Mouse (Mus musculus) cortical plate, adult 2 months (tissue): ENCODE measurements around the gene Celf2. TPM values are rescaled to one million over a fixed set of nuclear protein-coding genes. Genes with fewer than 3 reads are reported as not detected.

Experiments used
- H3K27ac ChIP-seq: fragments of 200-500 bp; 2 replicates; pipeline ENCODE4 v1.5.1; 2012; ENCODE audit warnings: low read length, control low read depth, inconsistent platforms; ENCODE audit not compliant: insufficient read depth
- H3K4me1 ChIP-seq: fragments of 200-500 bp; 2 replicates; pipeline ENCODE4 v1.6.1; 2011; ENCODE audit warnings: low read length; ENCODE audit not compliant: control insufficient read depth, insufficient read depth
- H3K4me3 ChIP-seq: fragments of 200-500 bp; 2 replicates; pipeline ENCODE4 v1.5.1; 2011; ENCODE audit warnings: mild to moderate bottlenecking, low read length, control low read depth; ENCODE audit not compliant: insufficient read depth
- CTCF ChIP-seq: fragments of 200-500 bp; IDR thresholded peaks from 2 replicates; pipeline ENCODE4 v1.5.1; 2011; ENCODE audit warnings: mild to moderate bottlenecking, control low read depth, low read length; ENCODE audit not compliant: insufficient read depth; ENCODE audit errors: extremely low read depth
- POLR2A ChIP-seq: fragments of 200-500 bp; IDR thresholded peaks from 2 replicates; pipeline ENCODE4 v1.6.1; 2011; ENCODE audit warnings: mild to moderate bottlenecking, low read length, control low read depth; ENCODE audit not compliant: insufficient read depth; ENCODE audit errors: extremely low read depth
- polyA plus RNA-seq: library from polyadenylated mRNA; depleted of rRNA; stranded (reverse); fragments of >200 nt; gene quantifications from 2 replicates; pipeline ENCODE4 v1.2.3, GENCODE M21; 2012

Celf2 gene
- polyA plus RNA-seq, 1 experiment, result 181 TPM

GRCm38 (mm10) chr2:6786494-6787144 lies 722.7 kb downstream of the Celf2 start:
- no peak overlapping the region for H3K27ac ChIP-seq
- TF ChIP-seq POLR2A, result no peak
- no peak for TF ChIP-seq CTCF
- no peak overlapping the region for H3K4me3 ChIP-seq
- peaks cover 4% of the 10 kb centered on the region; the same call in 1 of the 2 replicates for H3K4me1 ChIP-seq

GRCm38 (mm10) chr2:6770214-6770613 lies 739.1 kb downstream of the Celf2 start:
- TF ChIP-seq CTCF (no peak), POLR2A (no peak)
- Histone ChIP-seq H3K4me3 (no peak overlapping the region), H3K4me1 (no peaks in the 10 kb centered on the region; the same call in 1 of the 2 replicates), H3K27ac (no peak overlapping the region)

GRCm38 (mm10) chr2:6762381-6762780 lies 747.0 kb downstream of the Celf2 start:
- TF ChIP-seq CTCF (no peak), POLR2A (no peak)
- peaks cover 4% of the 10 kb centered on the region; the same call in 1 of the 2 replicates for H3K4me1 ChIP-seq
- H3K27ac ChIP-seq, result no peak overlapping the region
- H3K4me3 ChIP-seq, result no peak overlapping the region

- Histone ChIP-seq H3K27ac (no peak overlapping the region), H3K4me3 (no peak overlapping the region)
- TF ChIP-seq POLR2A (no peak), CTCF (no peak)
Measured at GRCm38 (mm10) chr2:6743173-6743572, 766.2 kb downstream of the Celf2 start.

GRCm38 (mm10) chr2:6739998-6740668 lies 769.2 kb downstream of the Celf2 start:
- no peak overlapping the region for H3K27ac ChIP-seq
- TF ChIP-seq POLR2A, result no peak
- no peak for TF ChIP-seq CTCF
- no peak overlapping the region for H3K4me3 ChIP-seq
- peaks cover 4% of the 10 kb centered on the region for H3K4me1 ChIP-seq

More at GRCm38 (mm10) chr2:6743173-6743572, 766.2 kb downstream of the Celf2 start:
- H3K4me1 ChIP-seq, result peaks cover 4% of the 10 kb centered on the region

- no peak overlapping the region for H3K27ac ChIP-seq
- H3K4me3 ChIP-seq, result no peak overlapping the region
- H3K4me1 ChIP-seq, result peaks cover 19% of the 10 kb centered on the region
- no peak for TF ChIP-seq POLR2A
- TF ChIP-seq CTCF, result no peak
Measured at GRCm38 (mm10) chr2:6732026-6732425, 777.3 kb downstream of the Celf2 start.

GRCm38 (mm10) chr2:6730860-6731259 lies 778.5 kb downstream of the Celf2 start:
- Histone ChIP-seq H3K27ac (no peak overlapping the region), H3K4me1 (peaks cover 22% of the 10 kb centered on the region), H3K4me3 (no peak overlapping the region)
- TF ChIP-seq CTCF (no peak), POLR2A (no peak)

- TF ChIP-seq POLR2A (no peak), CTCF (no peak)
- H3K4me3 ChIP-seq, result no peak overlapping the region
- peaks cover 22% of the 10 kb centered on the region for H3K4me1 ChIP-seq
- no peak overlapping the region for H3K27ac ChIP-seq
Measured at GRCm38 (mm10) chr2:6729984-6730383, 779.4 kb downstream of the Celf2 start.

GRCm38 (mm10) chr2:6728840-6729252 lies 780.5 kb downstream of the Celf2 start:
- no peak overlapping the region for H3K27ac ChIP-seq
- TF ChIP-seq POLR2A, result no peak
- no peak for TF ChIP-seq CTCF
- H3K4me1 ChIP-seq, result peaks cover 22% of the 10 kb centered on the region
- no peak overlapping the region for H3K4me3 ChIP-seq

- TF ChIP-seq CTCF, result no peak
- no peak for TF ChIP-seq POLR2A
- Histone ChIP-seq H3K27ac (no peak overlapping the region), H3K4me1 (peaks cover 22% of the 10 kb centered on the region), H3K4me3 (no peak overlapping the region)
Measured at GRCm38 (mm10) chr2:6727366-6727765, 782.0 kb downstream of the Celf2 start.
